ENCODE assay signal across 16 mouse cellular contexts in genomic region chr16:76765536-76765935, GRCm38 (mm10).
DNase-seq lines count a peak whose midpoint lies in the region; ATAC-seq and TF ChIP-seq lines count a peak whose summit lies in the region.
"Had no signal": no experiment of that assay in that cellular context is flagged by ENCODE, and none has a peak within 500 bp of the region (broad histone marks: within the 10 kb centered on the region; RNA-seq: fewer than 3 reads in every experiment).

No protein-coding gene starts in this region.

- H3K9me3 ChIP-seq in intestine, embryonic 16.5 days (ENCODE audit: control insufficient read depth, low read length), result no peaks in the 10 kb centered on the region
- H3K9me3 ChIP-seq in intestine, postnatal 0 days (ENCODE audit: control insufficient read depth), result no peaks in the 10 kb centered on the region
- H3K9me3 ChIP-seq in neural tube, embryonic 13.5 days, result no peaks in the 10 kb centered on the region
- no peaks in the 10 kb centered on the region for H3K9me3 ChIP-seq in embryonic facial prominence, embryonic 12.5 days
- H3K9me3 ChIP-seq: stomach, embryonic 15.5 days had no signal

- no peak overlapping the region for H3K27ac ChIP-seq in intestine, embryonic 16.5 days (ENCODE audit: low read length)
- no peak overlapping the region for H3K27ac ChIP-seq in intestine, postnatal 0 days (ENCODE audit: low read depth, low read length)
- no peak overlapping the region for H3K27ac ChIP-seq in neural tube, embryonic 13.5 days (replicated peaks)
- H3K27ac ChIP-seq in embryonic facial prominence, embryonic 12.5 days, result no peak overlapping the region
- H3K27ac ChIP-seq: layer of hippocampus, adult 2 months; stomach, embryonic 15.5 days had no signal

- H3K36me3 ChIP-seq in intestine, embryonic 16.5 days (ENCODE audit: control insufficient read depth, insufficient read depth, low read length), result no peaks in the 10 kb centered on the region
- H3K36me3 ChIP-seq in intestine, postnatal 0 days (ENCODE audit: control insufficient read depth, insufficient read depth), result no peaks in the 10 kb centered on the region
- H3K36me3 ChIP-seq in neural tube, embryonic 13.5 days, result no peaks in the 10 kb centered on the region
- H3K36me3 ChIP-seq in embryonic facial prominence, embryonic 12.5 days, result no peaks in the 10 kb centered on the region
- H3K36me3 ChIP-seq: stomach, embryonic 15.5 days had no signal

- no peak overlapping the region for H3K9ac ChIP-seq in intestine, embryonic 16.5 days (ENCODE audit: low read depth, low read length)
- H3K9ac ChIP-seq in intestine, postnatal 0 days (ENCODE audit: low read depth, low read length), result no peak overlapping the region
- H3K9ac ChIP-seq in neural tube, embryonic 13.5 days, result no peak overlapping the region
- H3K9ac ChIP-seq in embryonic facial prominence, embryonic 12.5 days, result no peak overlapping the region
- H3K9ac ChIP-seq: stomach, embryonic 15.5 days had no signal

- no peaks in the 10 kb centered on the region for H3K27me3 ChIP-seq in intestine, embryonic 16.5 days (replicated peaks; ENCODE audit: control insufficient read depth, insufficient read depth, low read length)
- no peaks in the 10 kb centered on the region for H3K27me3 ChIP-seq in intestine, postnatal 0 days (replicated peaks; ENCODE audit: control insufficient read depth, insufficient read depth, low read length)
- H3K27me3 ChIP-seq in neural tube, embryonic 13.5 days, result no peaks in the 10 kb centered on the region
- H3K27me3 ChIP-seq in embryonic facial prominence, embryonic 12.5 days, result no peaks in the 10 kb centered on the region
- H3K27me3 ChIP-seq: stomach, embryonic 15.5 days had no signal

- ATAC-seq in intestine, embryonic 16.5 days, result no peak
- no peak for ATAC-seq in intestine, postnatal 0 days
- no peak for ATAC-seq in neural tube, embryonic 13.5 days (ENCODE audit: low read depth)
- no peak for ATAC-seq in embryonic facial prominence, embryonic 12.5 days (ENCODE audit: insufficient number of reproducible peaks, insufficient read depth, low FRiP score, low TSS enrichment)

- no peak for DNase-seq in neural tube, embryonic 10.5 days (ENCODE audit: extremely low spot score, low spot score)
- DNase-seq in naive thymus-derived CD4-positive, alpha-beta T cell, adult 2 months (ENCODE audit: low read depth), result peak; percentile 56
- DNase-seq in left cerebral cortex, adult 8-10 months (ENCODE audit: low spot score in 2 of 2), result no peak
- DNase-seq in heart, adult 18-20 months, result no peak
- DNase-seq: adrenal gland, adult 8-10 months; B cell, adult 2 months; cerebellum, adult 11-12 months; heart, postnatal 4 days; right cerebral cortex, postnatal 25 days had no signal

- 0 out of 2 replicates have a peak overlapping the region, but pooled peaks have one; percentile 10 for H3K4me2 ChIP-seq in intestine, embryonic 16.5 days (ENCODE audit: low read depth, low read length)
- H3K4me2 ChIP-seq in intestine, postnatal 0 days (replicated peaks; ENCODE audit: low read depth), result no peak overlapping the region
- peak overlapping the region; percentile 3 for H3K4me2 ChIP-seq in neural tube, embryonic 13.5 days
- peak overlapping the region; percentile 22 for H3K4me2 ChIP-seq in embryonic facial prominence, embryonic 12.5 days (replicated peaks)
- H3K4me2 ChIP-seq: liver, embryonic 11.5 days; stomach, embryonic 15.5 days had no signal

- H3K4me3 ChIP-seq in intestine, embryonic 16.5 days (ENCODE audit: low read length), result no peak overlapping the region
- no peak overlapping the region for H3K4me3 ChIP-seq in intestine, postnatal 0 days (ENCODE audit: low read depth, low read length)
- H3K4me3 ChIP-seq in neural tube, embryonic 13.5 days, result no peak overlapping the region
- H3K4me3 ChIP-seq in embryonic facial prominence, embryonic 12.5 days, result no peak overlapping the region
- H3K4me3 ChIP-seq: layer of hippocampus, adult 2 months; stomach, embryonic 15.5 days had no signal

- no peak for TF ChIP-seq CTCF in intestine, postnatal 0 days (IDR thresholded peaks at IDR 0.05; ENCODE audit: low read depth)

- 26% methylated on average over 7 of the region's 7 CpGs for WGBS in intestine, embryonic 16.5 days
- WGBS in intestine, postnatal 0 days, result 36% methylated on average over 7 of the region's 7 CpGs
- WGBS in neural tube, embryonic 13.5 days, result 34% methylated on average over 7 of the region's 7 CpGs
- WGBS in embryonic facial prominence, embryonic 12.5 days, result 5% methylated on average over 7 of the region's 7 CpGs

- no peaks in the 10 kb centered on the region for H3K4me1 ChIP-seq in intestine, embryonic 16.5 days (ENCODE audit: control insufficient read depth, insufficient read depth, low read length)
- no peaks in the 10 kb centered on the region for H3K4me1 ChIP-seq in intestine, postnatal 0 days (replicated peaks; ENCODE audit: control insufficient read depth, insufficient read depth, low read length)
- no peaks in the 10 kb centered on the region for H3K4me1 ChIP-seq in neural tube, embryonic 13.5 days (replicated peaks)
- H3K4me1 ChIP-seq in embryonic facial prominence, embryonic 12.5 days, result no peaks in the 10 kb centered on the region
- H3K4me1 ChIP-seq: stomach, embryonic 15.5 days had no signal
